Mouse (Mus musculus) intestine, embryonic 15.5 days (tissue): Measurements from ENCODE around the gene Zfp536. TPM values are rescaled to one million over a fixed set of nuclear protein-coding genes. Genes with fewer than 3 reads are reported as not detected.
"Not testable (repeated sequence)": the region's sequence is repeated elsewhere in the genome, so short reads cannot be mapped to it uniquely, and the experiment has no call there.

Experiments used
- ATAC-seq: fragments of 200-750 bp; cut with Nextera tagmentation; 2 replicates; pipeline ENCODE4 v1.8.0; 2017; ENCODE audit warnings: moderate TSS enrichment, moderate library complexity
- H3K27ac ChIP-seq: fragments of 300-500 bp; sonication (generic); 2 replicates; pipeline ENCODE4 v1.5.1; 2015; ENCODE audit warnings: mild to moderate bottlenecking, inconsistent platforms
- H3K27me3 ChIP-seq: fragments of 300-500 bp; sonication (generic); replicated peaks from 2 replicates; pipeline ENCODE4 v1.6.1; 2015; ENCODE audit warnings: inconsistent platforms
- H3K36me3 ChIP-seq: fragments of 300-500 bp; sonication (generic); 2 replicates; pipeline ENCODE4 v1.6.1; 2015; ENCODE audit warnings: inconsistent platforms
- H3K4me1 ChIP-seq: fragments of 300-500 bp; sonication (generic); replicated peaks from 2 replicates; pipeline ENCODE4 v1.6.1; 2015; ENCODE audit warnings: inconsistent platforms
- H3K4me2 ChIP-seq: fragments of 300-500 bp; sonication (generic); replicated peaks from 2 replicates; pipeline ENCODE4 v1.6.1; 2015; ENCODE audit warnings: mild to moderate bottlenecking, inconsistent platforms
- H3K4me3 ChIP-seq: fragments of 300-500 bp; sonication (generic); replicated peaks from 2 replicates; pipeline ENCODE4 v1.5.1; 2015; ENCODE audit warnings: inconsistent platforms
- H3K9ac ChIP-seq: fragments of 300-500 bp; sonication (generic); 2 replicates; pipeline ENCODE4 v1.6.1; 2015; ENCODE audit warnings: inconsistent platforms
- H3K9me3 ChIP-seq: fragments of 300-500 bp; sonication (generic); 2 replicates; pipeline ENCODE4 v1.6.1; 2016; ENCODE audit warnings: inconsistent platforms
- WGBS: fragments of 180-500 bp; shearing (Covaris S2); methylation state at CpG from one replicate; pipeline ENCODE4 v1.1.7; 2015; 5-methylcytosine and 5-hydroxymethylcytosine counted together
- polyA plus RNA-seq: library from polyadenylated mRNA; unstranded; fragments of >200 nt; fragmentation: Nextera tagmentation; extraction: Ambion mirVana; gene quantifications from 2 replicates; pipeline ENCODE4 v1.2.1, GENCODE M21; 2015

Gene Zfp536
- polyA plus RNA-seq, 1 experiment from 2014 or later = 9.4 TPM

DNA sequence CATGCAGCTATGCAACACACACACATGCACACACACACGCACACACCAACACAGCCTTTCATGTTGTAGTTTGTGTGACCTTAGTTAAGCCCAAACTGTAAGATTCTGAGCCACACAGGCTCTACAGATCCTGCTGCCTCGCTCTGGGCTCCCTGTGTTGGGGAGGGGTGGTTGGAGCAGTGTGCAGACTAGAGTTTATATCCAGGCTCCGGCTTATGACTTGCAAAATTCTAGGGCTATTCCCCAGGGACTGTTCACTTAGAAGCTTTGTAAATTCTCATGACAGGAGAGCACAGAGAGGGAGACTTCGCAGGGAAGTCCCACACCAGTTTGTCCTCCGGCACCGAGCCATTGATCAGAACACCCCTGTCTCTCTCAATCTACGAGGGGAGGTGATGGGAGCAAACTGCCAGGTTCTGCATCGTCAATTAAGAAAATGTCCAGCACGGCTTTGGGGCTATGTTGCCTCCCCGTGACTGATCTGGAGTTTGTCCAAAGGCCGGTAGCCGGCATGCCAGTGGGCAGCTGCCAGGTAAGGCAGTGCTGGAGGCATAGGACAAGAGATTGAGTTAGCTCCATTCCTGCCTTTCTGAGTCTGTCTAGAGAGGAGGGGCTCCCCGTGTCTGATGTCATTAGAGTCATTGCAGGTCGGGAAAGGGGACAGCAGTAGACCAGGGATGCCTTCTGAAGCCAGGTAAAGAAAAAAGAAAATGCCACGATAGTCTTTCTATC lies 54.6 kb downstream of the Zfp536 start:
- no peaks in the 10 kb centered on the region for H3K36me3 ChIP-seq
- no peak overlapping the region for H3K27ac ChIP-seq
- no peak overlapping the region for H3K9ac ChIP-seq
- no peak overlapping the region for H3K4me3 ChIP-seq
- no peaks in the 10 kb centered on the region for H3K27me3 ChIP-seq
- no peak for ATAC-seq
- no peaks in the 10 kb centered on the region for H3K4me1 ChIP-seq
- H3K9me3 ChIP-seq = no peaks in the 10 kb centered on the region
- H3K4me2 ChIP-seq = no peak overlapping the region
- WGBS = 56% methylated on average over 15 of the region's 15 CpGs

- no peak overlapping the region for H3K4me2 ChIP-seq
- no peak for ATAC-seq
- no peak overlapping the region for H3K27ac ChIP-seq
- no peaks in the 10 kb centered on the region for H3K4me1 ChIP-seq
- WGBS = 90% methylated on average over 7 of the region's 7 CpGs
- no peaks in the 10 kb centered on the region for H3K36me3 ChIP-seq
- no peaks in the 10 kb centered on the region for H3K27me3 ChIP-seq
- H3K9ac ChIP-seq = no peak overlapping the region
- no peaks in the 10 kb centered on the region for H3K9me3 ChIP-seq
- no peak overlapping the region for H3K4me3 ChIP-seq
Measured at GRCm38 (mm10) chr7:37717071-37717470, 56.4 kb downstream of the Zfp536 start.

DNA sequence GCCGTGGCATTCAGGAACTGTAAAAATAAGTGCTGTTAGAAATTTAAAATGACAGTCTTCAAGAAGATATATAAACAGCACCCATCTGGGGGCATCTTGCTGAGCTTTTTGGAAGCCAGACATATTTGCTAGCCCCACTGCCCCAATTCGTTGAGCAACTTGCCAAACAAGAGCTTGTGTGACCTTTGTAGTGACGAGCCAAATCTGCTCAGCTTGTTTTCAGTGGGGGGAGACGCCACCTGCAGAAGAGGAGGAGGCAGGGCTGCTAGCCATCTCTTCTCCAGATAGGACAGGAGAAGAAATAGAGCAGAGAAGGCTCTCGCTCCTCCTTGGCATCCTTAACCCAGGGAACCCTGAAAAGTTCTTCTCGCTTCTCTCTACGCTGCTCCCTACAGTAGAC lies 56.8 kb downstream of the Zfp536 start:
- no peaks in the 10 kb centered on the region for H3K4me1 ChIP-seq
- H3K27me3 ChIP-seq = no peaks in the 10 kb centered on the region
- no peaks in the 10 kb centered on the region for H3K9me3 ChIP-seq
- WGBS = 73% methylated on average over 7 of the region's 7 CpGs
- H3K4me2 ChIP-seq = no peak overlapping the region
- no peak overlapping the region for H3K4me3 ChIP-seq
- H3K27ac ChIP-seq = no peak overlapping the region
- H3K9ac ChIP-seq = no peak overlapping the region
- no peaks in the 10 kb centered on the region for H3K36me3 ChIP-seq
- ATAC-seq = no peak

DNA sequence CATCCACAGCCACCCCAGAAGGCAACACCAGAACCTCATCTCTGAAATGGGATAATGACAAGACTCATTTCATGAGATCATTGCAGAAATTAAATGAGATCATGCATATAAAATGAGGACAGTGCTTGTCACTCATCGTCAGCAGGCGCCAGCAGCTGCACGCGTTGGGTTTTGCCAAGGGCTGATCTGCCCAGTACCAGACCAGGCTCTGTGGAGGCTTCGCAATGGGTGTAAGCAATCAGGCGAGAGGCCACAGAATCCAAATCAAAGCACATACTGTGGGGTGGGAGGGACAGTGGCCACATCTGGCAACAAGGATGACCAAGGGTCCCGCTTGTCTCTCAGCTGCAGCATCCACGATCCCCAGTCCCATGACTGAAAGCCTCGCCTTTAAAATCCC lies 69.0 kb downstream of the Zfp536 start:
- Histone ChIP-seq H3K9ac (no peak overlapping the region), H3K4me1 (no peaks in the 10 kb centered on the region), H3K4me2 (no peak overlapping the region), H3K27me3 (no peaks in the 10 kb centered on the region), H3K4me3 (no peak overlapping the region), H3K36me3 (no peaks in the 10 kb centered on the region), H3K9me3 (no peaks in the 10 kb centered on the region), H3K27ac (no peak overlapping the region)
- no peak for ATAC-seq
- 86% methylated on average over 9 of the region's 9 CpGs for WGBS

GRCm38 (mm10) chr7:37697378-37697777 lies 76.1 kb downstream of the Zfp536 start:
- H3K27me3 ChIP-seq, ATAC-seq, H3K9ac ChIP-seq, H3K4me1 ChIP-seq, H3K27ac ChIP-seq, H3K36me3 ChIP-seq, H3K9me3 ChIP-seq, H3K4me3 ChIP-seq, H3K4me2 ChIP-seq: not testable (repeated sequence)
- 97% methylated on average over 3 of the region's 3 CpGs for WGBS

DNA sequence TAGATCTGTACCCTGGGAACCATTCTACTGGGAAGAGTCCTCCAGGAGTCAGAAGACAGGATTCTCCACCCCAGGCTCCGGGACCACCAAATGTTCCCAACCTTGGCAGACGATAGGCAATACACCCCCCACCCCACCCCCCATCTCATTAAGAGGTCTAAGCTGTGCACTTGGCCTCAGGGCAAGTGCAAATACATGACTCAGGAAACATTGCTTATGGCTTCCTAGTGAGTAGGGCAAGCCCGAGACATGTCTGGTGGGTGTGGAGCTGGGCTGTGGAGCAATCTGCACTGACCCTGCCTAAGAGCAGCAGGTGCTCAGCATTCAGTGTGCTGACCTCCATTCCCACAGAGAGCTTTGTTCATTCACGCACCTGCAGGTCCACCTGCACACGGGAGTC lies 78.4 kb downstream of the Zfp536 start:
- H3K27me3 ChIP-seq = no peaks in the 10 kb centered on the region
- WGBS = 68% methylated on average over 5 of the region's 5 CpGs
- no peak; the same call in 1 of the 2 replicates for ATAC-seq
- H3K4me2 ChIP-seq = no peak overlapping the region
- H3K4me1 ChIP-seq = no peaks in the 10 kb centered on the region
- H3K36me3 ChIP-seq = no peaks in the 10 kb centered on the region
- H3K9ac ChIP-seq = no peak overlapping the region
- H3K4me3 ChIP-seq = no peak overlapping the region
- H3K27ac ChIP-seq = no peak overlapping the region
- no peaks in the 10 kb centered on the region for H3K9me3 ChIP-seq

- Histone ChIP-seq H3K9ac (no peak overlapping the region), H3K4me3 (no peak overlapping the region), H3K27me3 (no peaks in the 10 kb centered on the region), H3K4me2 (no peak overlapping the region), H3K36me3 (no peaks in the 10 kb centered on the region), H3K4me1 (no peaks in the 10 kb centered on the region), H3K27ac (no peak overlapping the region), H3K9me3 (no peaks in the 10 kb centered on the region)
- 70% methylated on average over 10 of the region's 10 CpGs for WGBS
- ATAC-seq = no peak
Measured at GRCm38 (mm10) chr7:37690606-37691005, 82.8 kb downstream of the Zfp536 start.

DNA sequence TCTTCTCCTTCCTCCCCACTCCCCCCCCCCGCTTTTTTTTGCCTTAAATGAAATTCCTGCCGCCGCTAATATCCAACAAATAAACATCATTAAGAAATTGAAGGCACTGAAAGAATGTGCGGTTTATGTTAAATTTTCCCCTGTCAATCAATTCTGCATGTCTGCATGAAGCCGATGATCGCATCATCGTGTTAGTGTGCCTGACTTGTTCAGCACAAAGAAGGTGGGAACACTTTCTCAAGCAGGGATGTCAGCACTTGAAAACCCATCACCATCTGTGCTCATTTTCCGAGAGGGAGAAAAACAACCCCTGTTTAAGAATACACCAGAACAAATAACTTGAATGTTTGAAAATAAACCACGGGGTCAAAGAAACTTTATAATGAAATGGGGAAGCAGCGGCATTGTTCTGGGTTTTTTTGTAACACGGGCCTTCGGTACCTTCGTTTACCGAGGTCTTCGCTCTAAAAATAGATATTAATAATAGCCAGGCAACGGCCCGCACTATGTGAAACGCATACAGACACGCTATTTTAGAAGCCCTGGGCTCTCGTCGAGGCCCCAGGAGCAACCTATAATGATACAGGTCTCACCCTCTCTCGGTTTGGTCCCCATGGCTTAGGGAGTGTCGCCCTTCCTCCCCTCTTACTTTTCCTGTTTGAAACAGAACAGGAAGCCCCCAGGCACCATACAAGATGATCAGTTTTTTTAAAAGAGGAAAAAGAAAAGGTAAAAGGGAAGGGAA lies 83.7 kb downstream of the Zfp536 start:
- H3K36me3 ChIP-seq = no peaks in the 10 kb centered on the region
- H3K9ac ChIP-seq = no peak overlapping the region
- H3K4me3 ChIP-seq = no peak overlapping the region
- H3K27me3 ChIP-seq = no peaks in the 10 kb centered on the region
- WGBS = 60% methylated on average over 23 of the region's 23 CpGs
- no peak for ATAC-seq
- no peak overlapping the region for H3K27ac ChIP-seq
- H3K4me2 ChIP-seq = no peak overlapping the region
- no peaks in the 10 kb centered on the region for H3K4me1 ChIP-seq
- no peaks in the 10 kb centered on the region for H3K9me3 ChIP-seq

DNA sequence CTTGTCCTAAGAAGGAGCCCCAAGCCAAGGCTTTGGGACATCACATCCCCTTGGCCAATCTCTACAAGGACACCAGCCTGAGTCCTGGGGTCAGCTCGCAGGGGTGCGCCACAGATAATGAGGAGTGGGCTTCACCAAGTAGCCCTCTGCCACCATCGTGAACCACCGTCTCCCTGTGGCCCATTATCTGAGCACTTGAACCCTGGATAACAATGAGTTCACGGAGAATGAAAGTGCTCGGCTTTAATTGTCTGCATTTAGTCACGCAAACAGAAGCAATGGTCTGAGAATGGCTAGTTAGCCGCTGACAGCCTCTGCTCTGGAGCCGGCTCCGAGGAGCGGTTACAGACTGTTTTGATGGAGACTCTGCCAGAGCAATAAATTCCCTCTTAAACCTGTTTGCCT lies 84.3 kb downstream of the Zfp536 start:
- H3K9ac ChIP-seq = no peak overlapping the region
- no peaks in the 10 kb centered on the region for H3K4me1 ChIP-seq
- H3K27me3 ChIP-seq = no peaks in the 10 kb centered on the region
- H3K27ac ChIP-seq = no peak overlapping the region
- no peaks in the 10 kb centered on the region for H3K9me3 ChIP-seq
- no peak for ATAC-seq
- H3K36me3 ChIP-seq = no peaks in the 10 kb centered on the region
- no peak overlapping the region for H3K4me2 ChIP-seq
- no peak overlapping the region for H3K4me3 ChIP-seq
- WGBS = 48% methylated on average over 11 of the region's 11 CpGs

DNA sequence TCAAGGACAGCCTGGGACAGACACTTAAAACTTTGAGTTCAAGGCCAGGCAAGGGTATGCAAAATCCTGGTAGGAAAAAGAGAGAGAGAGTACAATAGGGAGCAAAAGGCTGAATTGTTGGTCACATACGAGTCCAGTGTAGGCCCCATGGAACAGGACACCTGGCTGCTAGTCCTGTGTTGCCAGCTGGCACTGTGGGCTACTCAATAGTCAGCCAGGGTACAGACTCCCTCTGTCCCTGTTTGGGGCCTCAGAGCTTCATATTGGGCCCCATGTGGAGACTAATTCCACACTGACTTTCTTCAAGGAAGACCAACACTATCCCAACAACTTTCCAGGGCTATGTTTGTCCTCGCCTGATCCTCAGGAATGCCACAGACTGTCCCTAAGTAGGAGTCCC lies 87.1 kb downstream of the Zfp536 start:
- Histone ChIP-seq H3K27ac (no peak overlapping the region), H3K4me2 (no peak overlapping the region), H3K4me1 (no peaks in the 10 kb centered on the region), H3K4me3 (no peak overlapping the region), H3K27me3 (no peaks in the 10 kb centered on the region), H3K9ac (no peak overlapping the region), H3K9me3 (no peaks in the 10 kb centered on the region), H3K36me3 (no peaks in the 10 kb centered on the region)
- ATAC-seq = no peak
- 87% methylated on average over 2 of the region's 2 CpGs for WGBS

DNA sequence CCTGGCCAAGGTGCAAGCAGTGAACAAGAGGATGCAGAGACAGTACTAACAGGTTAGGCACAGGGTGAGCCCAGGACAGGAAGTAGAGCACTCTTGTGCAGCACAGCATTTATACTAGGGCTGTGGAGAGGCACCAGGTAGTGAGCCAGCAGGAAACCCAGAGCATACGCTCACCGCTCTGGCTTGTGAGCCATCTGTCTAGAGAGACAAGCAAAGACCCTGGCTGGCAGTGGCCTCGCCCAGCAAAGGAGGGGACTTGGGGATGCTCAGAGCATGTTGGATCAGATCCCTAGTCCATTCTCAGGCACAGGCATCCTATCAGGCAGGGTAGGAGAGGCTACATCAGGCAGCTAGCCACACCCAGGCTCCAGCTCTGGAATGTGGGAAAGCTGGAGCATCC lies 88.2 kb downstream of the Zfp536 start:
- Histone ChIP-seq H3K27ac (no peak overlapping the region), H3K4me2 (no peak overlapping the region), H3K36me3 (no peaks in the 10 kb centered on the region), H3K9me3 (no peaks in the 10 kb centered on the region), H3K27me3 (no peaks in the 10 kb centered on the region), H3K4me3 (no peak overlapping the region), H3K4me1 (no peaks in the 10 kb centered on the region), H3K9ac (no peak overlapping the region)
- no peak for ATAC-seq
- 85% methylated on average over 3 of the region's 3 CpGs for WGBS

DNA sequence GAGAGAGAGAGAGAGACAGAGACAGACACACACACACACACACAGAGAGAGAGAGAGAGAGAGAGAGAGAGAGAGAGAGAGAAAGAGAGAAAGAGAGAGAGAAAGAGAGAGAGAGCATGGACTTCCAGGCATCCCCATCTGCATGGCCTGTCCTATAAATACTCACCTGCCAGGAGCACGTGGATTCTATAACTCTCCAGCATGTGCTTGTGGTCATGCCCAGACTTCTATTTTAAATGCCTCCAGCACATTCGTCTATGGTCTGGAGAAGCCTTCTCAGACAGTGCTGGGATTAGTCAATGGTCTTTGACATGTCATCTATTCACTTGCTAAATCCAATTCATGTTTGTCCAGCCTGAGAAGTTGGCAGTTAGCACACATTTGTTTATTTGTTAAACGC lies 92.1 kb downstream of the Zfp536 start:
- no peak overlapping the region for H3K9ac ChIP-seq
- H3K27me3 ChIP-seq = no peaks in the 10 kb centered on the region
- no peak for ATAC-seq
- H3K4me3 ChIP-seq = no peak overlapping the region
- H3K9me3 ChIP-seq = no peaks in the 10 kb centered on the region
- no peak overlapping the region for H3K4me2 ChIP-seq
- H3K4me1 ChIP-seq = no peaks in the 10 kb centered on the region
- 70% methylated on average over 3 of the region's 3 CpGs for WGBS
- no peak overlapping the region for H3K27ac ChIP-seq
- H3K36me3 ChIP-seq = no peaks in the 10 kb centered on the region
